Mouse (Mus musculus): Measurements from ENCODE around the gene Zfp472. TPM values are rescaled to one million over a fixed set of nuclear protein-coding genes. Genes with fewer than 3 reads are reported as not detected.

Gene Zfp472
- polyA plus RNA-seq (2015; fragmentation: Nextera tagmentation; extraction: Ambion mirVana), result 10.6 and 11.7 TPM in 2 replicates

DNA sequence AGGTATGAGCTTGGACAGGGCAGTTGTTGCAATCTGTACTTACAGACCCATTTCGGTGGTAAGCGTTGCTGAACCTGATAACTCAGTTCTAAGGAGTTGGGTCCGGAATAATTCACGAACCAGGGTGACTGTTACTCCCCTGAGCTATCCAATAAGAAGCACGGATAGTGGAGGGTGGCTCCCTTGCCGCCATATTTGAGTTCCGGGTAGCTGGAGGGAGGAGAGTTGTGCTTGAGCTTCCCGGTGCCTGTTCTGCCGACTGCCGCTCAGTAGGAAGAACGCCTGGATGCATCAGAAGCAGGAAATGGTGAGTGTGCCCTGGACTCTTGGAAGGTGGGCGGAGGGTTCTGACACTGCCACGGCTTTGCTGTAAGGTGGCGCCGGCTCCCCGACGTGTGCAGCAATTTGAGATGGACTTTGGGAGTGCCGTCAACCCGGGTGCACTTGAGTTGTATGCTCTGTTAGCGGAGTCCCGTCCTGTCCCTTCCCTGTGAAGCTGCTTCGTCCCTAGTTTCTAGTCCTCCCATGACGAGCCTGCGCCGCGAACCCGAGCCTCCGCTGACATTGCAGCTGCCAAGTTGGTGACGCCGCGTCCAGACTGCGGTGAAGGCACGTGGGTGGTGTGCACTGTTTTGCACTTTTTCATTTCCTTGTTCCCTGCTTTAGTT is at the start of gene Zfp472:
Gene Zfp472, plus strand, starts transcription at position 192 of the 668 bp plus-strand sequence.
- peak; percentile 99 for ATAC-seq (ENCODE audit: insufficient read depth, low FRiP score)
- under 1% methylated on average over 33 of the region's 33 CpGs for WGBS

DNA sequence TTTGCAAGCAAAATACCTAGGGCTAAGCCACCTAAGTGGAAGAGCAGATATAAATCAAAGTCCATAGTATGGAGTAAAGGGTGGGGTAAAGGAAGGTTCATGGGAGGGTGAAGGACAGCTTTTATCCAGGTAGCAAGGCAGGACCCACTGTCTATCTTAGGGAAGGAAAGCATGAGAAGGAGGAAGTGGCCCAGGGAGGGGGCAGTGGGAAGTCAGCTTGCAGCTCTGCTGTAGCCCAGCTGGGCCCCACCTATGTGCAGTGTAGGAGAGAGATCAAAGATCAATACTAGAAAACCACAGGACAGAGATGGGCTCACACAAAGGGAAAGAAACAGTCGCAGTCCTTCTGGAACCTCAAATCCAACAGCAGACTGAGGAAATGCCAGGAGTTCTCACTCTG is 49.5 kb upstream of the Zfp472 start:
- no peaks in the 10 kb centered on the region for H3K4me1 ChIP-seq (ENCODE audit: control insufficient read depth, insufficient read depth, low read length)
- 0 out of 2 replicates have a peak, but pooled peaks cover 4% of the 10 kb centered on the region for H3K9me3 ChIP-seq (replicated peaks; ENCODE audit: control insufficient read depth, low read length)
- H3K4me3 ChIP-seq (replicated peaks; ENCODE audit: low read length), result no peak overlapping the region
- H3K27ac ChIP-seq (ENCODE audit: low read length), result no peak overlapping the region
- no peak overlapping the region for H3K4me2 ChIP-seq (ENCODE audit: low read depth, low read length)
- no peaks in the 10 kb centered on the region for H3K27me3 ChIP-seq (ENCODE audit: control insufficient read depth, insufficient read depth, low read length)
- H3K9ac ChIP-seq (ENCODE audit: low read length), result no peak overlapping the region
- 62% methylated on average over 1 of the region's 1 CpGs for WGBS
- ATAC-seq (ENCODE audit: insufficient read depth, low FRiP score), result peak; percentile 60
- no peaks in the 10 kb centered on the region for H3K36me3 ChIP-seq (ENCODE audit: control insufficient read depth, insufficient read depth, low read length)

More for the DNA sequence above, at the start of gene Zfp472:
- Histone ChIP-seq H3K4me2 (ENCODE audit: low read depth, low read length) (peak within 1 kb of the TSS; percentile 90), H3K9me3 (replicated peaks; ENCODE audit: control insufficient read depth, low read length) (no peaks in the 10 kb centered on the region), H3K4me3 (replicated peaks; ENCODE audit: low read length) (peak within 1 kb of the TSS; percentile 88), H3K27me3 (ENCODE audit: control insufficient read depth, insufficient read depth, low read length) (no peaks in the 10 kb centered on the region), H3K27ac (ENCODE audit: low read length) (peak within 1 kb of the TSS; percentile 96), H3K9ac (ENCODE audit: low read length) (peak within 1 kb of the TSS; percentile 89), H3K4me1 (ENCODE audit: control insufficient read depth, insufficient read depth, low read length) (peaks cover 15% of the 10 kb centered on the region), H3K36me3 (ENCODE audit: control insufficient read depth, insufficient read depth, low read length) (no peaks in the 10 kb centered on the region)

DNA sequence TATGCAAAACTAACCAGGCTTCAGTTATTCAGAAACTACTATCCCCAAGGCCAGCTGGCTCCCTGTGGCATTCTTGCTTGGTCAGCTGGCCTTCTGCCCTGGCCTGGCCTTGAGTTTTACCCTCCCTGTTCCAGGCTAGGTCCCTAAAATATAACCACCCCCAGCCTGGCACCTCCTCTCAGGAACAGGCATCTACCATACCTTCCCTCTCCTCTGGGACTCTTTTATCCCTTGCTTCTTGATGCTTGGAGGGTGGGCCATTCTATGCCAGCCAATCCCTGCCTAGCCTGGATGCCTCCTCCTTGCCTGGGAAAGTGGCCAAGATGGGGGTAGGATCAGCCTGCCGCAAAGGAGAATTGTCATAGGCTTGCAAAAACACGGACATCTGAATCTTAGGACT is 48.5 kb upstream of the Zfp472 start, which contains the start of gene Cyp4f14:
Gene Cyp4f14, minus strand, starts transcription at position 212 of the 400 bp plus-strand sequence.
- no peak within 1 kb of the TSS for H3K27ac ChIP-seq (ENCODE audit: low read length)
- no peaks in the 10 kb centered on the region for H3K4me1 ChIP-seq (ENCODE audit: control insufficient read depth, insufficient read depth, low read length)
- 55% methylated on average over 2 of the region's 2 CpGs for WGBS
- H3K36me3 ChIP-seq (ENCODE audit: control insufficient read depth, insufficient read depth, low read length), result no peaks in the 10 kb centered on the region
- no peak for ATAC-seq (ENCODE audit: insufficient read depth, low FRiP score)
- no peak within 1 kb of the TSS for H3K4me3 ChIP-seq (replicated peaks; ENCODE audit: low read length)
- H3K27me3 ChIP-seq (ENCODE audit: control insufficient read depth, insufficient read depth, low read length), result no peaks in the 10 kb centered on the region
- no peak within 1 kb of the TSS for H3K9ac ChIP-seq (ENCODE audit: low read length)
- no peak within 1 kb of the TSS for H3K4me2 ChIP-seq (ENCODE audit: low read depth, low read length)
- 0 out of 2 replicates have a peak, but pooled peaks cover 7% of the 10 kb centered on the region for H3K9me3 ChIP-seq (replicated peaks; ENCODE audit: control insufficient read depth, low read length)

DNA sequence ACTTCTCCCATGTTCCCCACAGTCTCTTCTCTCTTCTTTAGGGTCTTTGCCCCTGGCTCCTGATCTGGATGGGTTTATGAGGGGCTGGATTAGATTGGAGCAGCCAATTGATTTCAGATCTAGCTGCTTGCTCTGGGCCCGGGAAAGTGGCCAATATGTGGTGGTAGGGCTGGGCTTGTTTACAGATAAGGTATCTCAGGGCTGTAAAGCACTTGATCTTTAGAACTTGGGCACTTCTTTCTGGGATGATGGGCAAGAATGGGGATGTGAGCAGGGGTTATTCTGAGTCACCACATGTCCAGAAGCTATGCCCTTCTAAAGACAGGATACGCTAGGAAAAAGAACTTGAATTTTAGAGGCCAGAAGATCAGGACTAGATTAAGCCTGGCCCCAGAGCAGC is 46.5 kb upstream of the Zfp472 start:
- Histone ChIP-seq H3K9ac (ENCODE audit: low read length) (no peak overlapping the region), H3K9me3 (replicated peaks; ENCODE audit: control insufficient read depth, low read length) (0 out of 2 replicates have a peak, but pooled peaks cover 7% of the 10 kb centered on the region), H3K27me3 (ENCODE audit: control insufficient read depth, insufficient read depth, low read length) (no peaks in the 10 kb centered on the region), H3K4me2 (ENCODE audit: low read depth, low read length) (no peak overlapping the region), H3K4me3 (replicated peaks; ENCODE audit: low read length) (no peak overlapping the region), H3K4me1 (ENCODE audit: control insufficient read depth, insufficient read depth, low read length) (no peaks in the 10 kb centered on the region), H3K27ac (ENCODE audit: low read length) (no peak overlapping the region), H3K36me3 (ENCODE audit: control insufficient read depth, insufficient read depth, low read length) (no peaks in the 10 kb centered on the region)
- ATAC-seq (ENCODE audit: insufficient read depth, low FRiP score), result no peak
- 49% methylated on average over 2 of the region's 2 CpGs for WGBS

DNA sequence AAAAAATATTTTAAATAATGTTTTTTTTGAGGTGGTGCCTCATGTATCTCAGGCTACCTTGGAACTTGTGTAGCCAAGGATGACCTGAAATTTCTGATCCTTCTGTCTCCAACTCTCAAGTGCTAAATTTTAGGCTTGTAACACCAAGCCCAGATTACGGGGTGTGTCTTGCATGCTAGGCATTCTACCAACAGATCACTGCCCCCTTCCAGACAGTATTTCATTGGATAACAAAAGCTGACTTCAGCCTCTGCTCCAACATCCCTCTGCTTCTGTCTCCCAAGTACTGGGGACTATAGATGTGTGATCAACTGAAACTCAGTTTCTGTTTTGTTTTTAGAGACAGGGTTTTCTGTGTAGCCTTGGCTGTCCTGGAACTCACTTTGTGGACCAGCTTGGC is 41.9 kb upstream of the Zfp472 start:
- no peak overlapping the region for H3K9ac ChIP-seq (ENCODE audit: low read length)
- H3K4me3 ChIP-seq (replicated peaks; ENCODE audit: low read length), result no peak overlapping the region
- no peak overlapping the region for H3K4me2 ChIP-seq (ENCODE audit: low read depth, low read length)
- H3K27me3 ChIP-seq (ENCODE audit: control insufficient read depth, insufficient read depth, low read length), result no peaks in the 10 kb centered on the region
- no peaks in the 10 kb centered on the region for H3K36me3 ChIP-seq (ENCODE audit: control insufficient read depth, insufficient read depth, low read length)
- no peak for ATAC-seq (ENCODE audit: insufficient read depth, low FRiP score)
- H3K9me3 ChIP-seq (replicated peaks; ENCODE audit: control insufficient read depth, low read length), result 0 out of 2 replicates have a peak, but pooled peaks cover 7% of the 10 kb centered on the region
- H3K4me1 ChIP-seq (ENCODE audit: control insufficient read depth, insufficient read depth, low read length), result peaks cover 8% of the 10 kb centered on the region; the same call in 1 of the 2 replicates
- no peak overlapping the region for H3K27ac ChIP-seq (ENCODE audit: low read length)
- 95% methylated on average over 1 of the region's 1 CpGs for WGBS

DNA sequence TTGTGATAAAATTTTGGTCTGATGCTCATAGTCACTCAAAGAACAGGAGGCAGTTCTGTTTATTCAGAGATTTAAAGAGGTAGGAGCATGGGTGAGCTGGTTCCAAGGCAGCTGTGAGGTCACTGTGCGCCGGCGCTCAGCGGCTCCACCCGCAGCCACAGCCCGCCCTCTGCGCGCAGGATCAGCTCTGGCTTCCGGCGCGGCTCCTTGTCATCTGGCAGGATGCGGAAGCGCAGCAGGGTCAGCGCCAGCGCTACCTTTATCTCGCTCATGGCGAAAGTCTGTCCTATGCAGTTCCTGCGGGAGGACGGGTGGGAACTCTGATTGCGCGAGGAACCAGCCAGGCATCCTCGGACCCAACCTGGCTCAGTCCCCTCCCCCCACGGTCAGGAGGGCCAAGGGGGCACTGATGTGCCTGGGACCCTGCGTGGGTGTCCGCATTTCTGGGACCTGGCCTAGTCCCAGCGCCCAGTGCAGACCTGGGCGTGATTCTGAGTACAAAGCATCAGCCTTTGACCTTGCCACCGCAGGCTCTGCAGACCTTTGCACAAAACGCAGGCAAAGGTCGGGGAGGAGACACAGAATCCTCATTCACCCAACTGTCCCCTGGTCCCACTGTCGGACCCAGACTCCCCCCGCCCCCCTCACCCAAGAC is 40.8 kb upstream of the Zfp472 start:
- WGBS, result 13% methylated on average over 32 of the region's 32 CpGs
- Histone ChIP-seq H3K27ac (ENCODE audit: low read length) (peak overlapping the region; percentile 37), H3K4me2 (ENCODE audit: low read depth, low read length) (peak overlapping the region; percentile 89), H3K36me3 (ENCODE audit: control insufficient read depth, insufficient read depth, low read length) (no peaks in the 10 kb centered on the region), H3K9ac (ENCODE audit: low read length) (peak overlapping the region; percentile 79), H3K4me1 (ENCODE audit: control insufficient read depth, insufficient read depth, low read length) (peaks cover 8% of the 10 kb centered on the region; the same call in 1 of the 2 replicates), H3K4me3 (replicated peaks; ENCODE audit: low read length) (peak overlapping the region; percentile 58), H3K27me3 (ENCODE audit: control insufficient read depth, insufficient read depth, low read length) (no peaks in the 10 kb centered on the region), H3K9me3 (replicated peaks; ENCODE audit: control insufficient read depth, low read length) (0 out of 2 replicates have a peak, but pooled peaks cover 7% of the 10 kb centered on the region)
- peak; percentile 95 for ATAC-seq (ENCODE audit: insufficient read depth, low FRiP score)

DNA sequence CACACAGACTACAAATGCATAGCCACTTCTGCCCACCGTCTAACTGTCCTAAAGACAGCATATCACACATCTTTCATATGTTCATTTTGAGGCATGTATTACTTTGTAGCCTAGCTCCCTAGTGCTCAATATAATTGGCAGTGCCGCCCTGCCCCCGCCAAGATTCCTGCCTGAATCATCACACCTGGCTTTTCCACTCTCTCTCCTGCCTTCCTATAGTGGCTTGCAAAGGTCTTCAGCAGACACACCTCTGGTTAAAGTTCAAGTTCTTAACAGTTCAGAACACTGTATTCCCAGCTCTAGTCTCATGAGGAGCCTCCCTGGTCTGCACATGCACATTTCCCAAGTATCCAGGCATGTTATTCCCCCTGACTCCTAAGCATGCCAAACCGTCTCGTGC is 37.8 kb upstream of the Zfp472 start:
- no peak for ATAC-seq (ENCODE audit: insufficient read depth, low FRiP score)
- Histone ChIP-seq H3K9ac (ENCODE audit: low read length) (no peak overlapping the region), H3K9me3 (replicated peaks; ENCODE audit: control insufficient read depth, low read length) (no peaks in the 10 kb centered on the region), H3K4me3 (replicated peaks; ENCODE audit: low read length) (no peak overlapping the region), H3K27ac (ENCODE audit: low read length) (no peak overlapping the region), H3K4me1 (ENCODE audit: control insufficient read depth, insufficient read depth, low read length) (peaks cover 8% of the 10 kb centered on the region; the same call in 1 of the 2 replicates), H3K4me2 (ENCODE audit: low read depth, low read length) (no peak overlapping the region), H3K27me3 (ENCODE audit: control insufficient read depth, insufficient read depth, low read length) (no peaks in the 10 kb centered on the region), H3K36me3 (ENCODE audit: control insufficient read depth, insufficient read depth, low read length) (no peaks in the 10 kb centered on the region)
- WGBS, result 75% methylated on average over 5 of the region's 5 CpGs

DNA sequence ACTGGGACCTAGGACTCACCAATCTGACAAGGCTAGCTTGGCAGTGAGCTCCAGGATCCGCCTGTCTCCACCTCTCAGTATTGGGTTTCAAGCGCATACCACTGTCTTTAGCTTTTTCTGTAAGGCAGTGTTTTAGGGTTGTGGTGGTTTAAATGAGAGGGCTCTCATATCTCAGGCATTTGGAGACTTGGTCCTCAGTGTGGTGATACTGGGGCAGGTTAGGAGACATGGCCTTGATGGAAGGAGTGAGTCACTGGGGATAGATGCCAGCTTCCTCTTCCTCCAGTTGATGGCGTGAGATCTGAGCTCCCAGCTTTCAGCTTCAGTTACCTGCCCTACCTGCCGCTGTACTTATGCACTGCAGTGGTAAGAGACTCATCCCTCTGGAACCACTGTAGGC is 25.8 kb upstream of the Zfp472 start:
- Histone ChIP-seq H3K36me3 (ENCODE audit: control insufficient read depth, insufficient read depth, low read length) (no peaks in the 10 kb centered on the region), H3K4me3 (replicated peaks; ENCODE audit: low read length) (no peak overlapping the region), H3K27me3 (ENCODE audit: control insufficient read depth, insufficient read depth, low read length) (no peaks in the 10 kb centered on the region), H3K4me1 (ENCODE audit: control insufficient read depth, insufficient read depth, low read length) (no peaks in the 10 kb centered on the region), H3K27ac (ENCODE audit: low read length) (no peak overlapping the region), H3K9me3 (replicated peaks; ENCODE audit: control insufficient read depth, low read length) (no peaks in the 10 kb centered on the region), H3K4me2 (ENCODE audit: low read depth, low read length) (no peak overlapping the region), H3K9ac (ENCODE audit: low read length) (no peak overlapping the region)
- no peak for ATAC-seq (ENCODE audit: insufficient read depth, low FRiP score)
- WGBS, result 78% methylated on average over 4 of the region's 4 CpGs

DNA sequence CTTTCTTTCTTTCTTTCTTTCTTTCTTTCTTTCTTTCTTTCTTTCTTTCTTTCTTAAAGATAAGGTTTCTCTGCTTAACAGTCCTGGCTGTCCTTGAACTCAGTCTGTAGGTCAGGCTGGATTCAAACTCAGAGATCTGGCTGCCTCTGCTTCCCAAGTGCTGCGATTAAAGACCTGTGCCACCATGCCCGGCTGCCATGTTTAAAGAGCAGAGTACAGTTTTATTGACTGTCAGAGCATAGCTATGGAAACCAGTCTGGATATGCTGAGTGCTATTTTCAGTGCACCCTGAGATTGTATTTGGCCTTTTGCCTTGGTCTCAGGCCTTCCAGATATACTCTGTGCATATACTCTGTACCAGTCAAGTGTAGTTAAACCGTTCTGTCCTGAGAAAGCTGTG is 22.0 kb upstream of the Zfp472 start:
- H3K36me3 ChIP-seq (ENCODE audit: control insufficient read depth, insufficient read depth, low read length), result no peaks in the 10 kb centered on the region
- H3K4me3 ChIP-seq (replicated peaks; ENCODE audit: low read length), result no peak overlapping the region
- WGBS, result 88% methylated on average over 3 of the region's 3 CpGs
- no peak overlapping the region for H3K9ac ChIP-seq (ENCODE audit: low read length)
- H3K27ac ChIP-seq (ENCODE audit: low read length), result no peak overlapping the region
- no peak for ATAC-seq (ENCODE audit: insufficient read depth, low FRiP score)
- no peaks in the 10 kb centered on the region for H3K27me3 ChIP-seq (ENCODE audit: control insufficient read depth, insufficient read depth, low read length)
- H3K4me2 ChIP-seq (ENCODE audit: low read depth, low read length), result no peak overlapping the region
- H3K9me3 ChIP-seq (replicated peaks; ENCODE audit: control insufficient read depth, low read length), result no peaks in the 10 kb centered on the region
- H3K4me1 ChIP-seq (ENCODE audit: control insufficient read depth, insufficient read depth, low read length), result peaks cover 11% of the 10 kb centered on the region
